ENCODE assay signal across 16 mouse cellular contexts in genomic region chr5:31686040-31686439, GRCm38 (mm10). TPM values are rescaled to one million over a fixed set of nuclear protein-coding genes. Genes with fewer than 3 reads are reported as not detected.
DNase-seq lines count a peak whose midpoint lies in the region; ATAC-seq and TF ChIP-seq lines count a peak whose summit lies in the region.
"Had no signal": no experiment of that assay in that cellular context is flagged by ENCODE, and none has a peak within 500 bp of the region (broad histone marks: within the 10 kb centered on the region; RNA-seq: fewer than 3 reads in every experiment).

No protein-coding gene starts in this region.

- H3K4me1 ChIP-seq in heart, embryonic 12.5 days (replicated peaks) = peaks cover 6% of the 10 kb centered on the region
- H3K4me1 ChIP-seq in G1E (ENCODE audit: insufficient read depth, low read depth, low read length) = peaks cover 33% of the 10 kb centered on the region
- peaks cover 61% of the 10 kb centered on the region for H3K4me1 ChIP-seq in erythroblast, embryonic 14.5 days (ENCODE audit: control insufficient read depth)
- H3K4me1 ChIP-seq in liver, embryonic 16.5 days (ENCODE audit: control insufficient read depth, low read depth, low read length) = peaks cover 22% of the 10 kb centered on the region
- H3K4me1 ChIP-seq: kidney, embryonic 15.5 days; neural tube, embryonic 13.5 days had no signal

- ATAC-seq in heart, embryonic 12.5 days (ENCODE audit: insufficient number of reproducible peaks, low FRiP score) = peak; percentile 91
- peak; percentile 95 for ATAC-seq in G1E (ENCODE audit: extremely low read depth, insufficient number of reproducible peaks, low FRiP score, poor library complexity, severe bottlenecking)
- peak; percentile 100 for ATAC-seq in liver, embryonic 16.5 days (ENCODE audit: low read depth)

- H3K4me3 ChIP-seq in heart, embryonic 12.5 days = no peak overlapping the region
- peak overlapping the region; percentile 33; the same call in 1 of the 2 replicates for H3K4me3 ChIP-seq in G1E (ENCODE audit: low read depth, low read length)
- H3K4me3 ChIP-seq in erythroblast, embryonic 14.5 days (replicated peaks) = peak overlapping the region; percentile 56
- peak overlapping the region; percentile 40 for H3K4me3 ChIP-seq in liver, embryonic 16.5 days (ENCODE audit: low read depth, low read length)
- H3K4me3 ChIP-seq: kidney, embryonic 15.5 days; left cerebral cortex, adult 2 months; neural tube, embryonic 13.5 days had no signal

- no peaks in the 10 kb centered on the region for H3K36me3 ChIP-seq in heart, embryonic 12.5 days
- peaks cover 11% of the 10 kb centered on the region for H3K36me3 ChIP-seq in G1E (replicated peaks)
- peaks cover 7% of the 10 kb centered on the region for H3K36me3 ChIP-seq in erythroblast, embryonic 14.5 days (ENCODE audit: control insufficient read depth)
- no peaks in the 10 kb centered on the region for H3K36me3 ChIP-seq in liver, embryonic 16.5 days (ENCODE audit: control insufficient read depth, insufficient read depth)
- H3K36me3 ChIP-seq: kidney, embryonic 15.5 days; neural tube, embryonic 13.5 days had no signal

- H3K27ac ChIP-seq in heart, embryonic 12.5 days (ENCODE audit: poor library complexity, severe bottlenecking) = no peak overlapping the region
- peak overlapping the region; percentile 90 for H3K27ac ChIP-seq in liver, embryonic 16.5 days (ENCODE audit: low read length)
- H3K27ac ChIP-seq: kidney, embryonic 15.5 days; left cerebral cortex, adult 2 months; neural tube, embryonic 13.5 days had no signal

- H3K4me2 ChIP-seq in heart, embryonic 12.5 days = no peak overlapping the region
- peak overlapping the region; percentile 69 for H3K4me2 ChIP-seq in liver, embryonic 16.5 days (ENCODE audit: low read depth, low read length)
- H3K4me2 ChIP-seq: kidney, embryonic 15.5 days; neural tube, embryonic 13.5 days had no signal

- no peak for DNase-seq in heart, adult 9 months (ENCODE audit: low spot score in 2 of 2)
- DNase-seq in G1E (ENCODE audit: low spot score) = peak; percentile 13
- no peak for DNase-seq in ovary, postnatal 36 days (ENCODE audit: low spot score)
- no peak for DNase-seq in kidney, postnatal 36 days
- no peak for DNase-seq in right cerebral cortex, adult 2 months (ENCODE audit: low spot score in 2 of 2)
- DNase-seq: adrenal gland, adult 8-10 months; cerebellum, adult 9-11 months; embryo, embryonic 11 days; gastrocnemius, postnatal 25 days; thymus, postnatal 4 days had no signal

- H3K9ac ChIP-seq in heart, embryonic 12.5 days = no peak overlapping the region
- H3K9ac ChIP-seq in liver, embryonic 16.5 days (ENCODE audit: low read depth, low read length) = peak overlapping the region; percentile 60; the same call in 1 of the 2 replicates
- H3K9ac ChIP-seq: kidney, embryonic 15.5 days; neural tube, embryonic 13.5 days had no signal

- TF ChIP-seq CTCF in G1E (IDR thresholded peaks at IDR 0.05; ENCODE audit: low read depth, low read length) = no peak

- H3K9me3 ChIP-seq in heart, embryonic 12.5 days (replicated peaks) = no peaks in the 10 kb centered on the region
- H3K9me3 ChIP-seq in G1E (replicated peaks) = no peaks in the 10 kb centered on the region
- H3K9me3 ChIP-seq in erythroblast, embryonic 14.5 days (ENCODE audit: control insufficient read depth, low read length) = no peaks in the 10 kb centered on the region
- no peaks in the 10 kb centered on the region for H3K9me3 ChIP-seq in liver, embryonic 16.5 days (replicated peaks; ENCODE audit: control insufficient read depth, low read length)
- H3K9me3 ChIP-seq: kidney, embryonic 15.5 days; neural tube, embryonic 13.5 days had no signal

- no peaks in the 10 kb centered on the region for H3K27me3 ChIP-seq in heart, embryonic 12.5 days (replicated peaks)
- H3K27me3 ChIP-seq in G1E (ENCODE audit: insufficient read depth, low read length) = no peaks in the 10 kb centered on the region
- no peaks in the 10 kb centered on the region for H3K27me3 ChIP-seq in erythroblast, embryonic 14.5 days (ENCODE audit: control insufficient read depth)
- no peaks in the 10 kb centered on the region for H3K27me3 ChIP-seq in liver, embryonic 16.5 days (ENCODE audit: control insufficient read depth, insufficient read depth, low read depth, low read length)
- H3K27me3 ChIP-seq: kidney, embryonic 15.5 days; neural tube, embryonic 13.5 days had no signal

- WGBS in heart, embryonic 12.5 days = 26% methylated on average over 2 of the region's 2 CpGs
- 19% methylated on average over 2 of the region's 2 CpGs for WGBS in liver, embryonic 16.5 days (ENCODE audit: insufficient replicate concordance)

RNA-seq across cellular contexts. Expression of gene Rbks, which starts 11.4 kb away (rescaled TPM):
- polyA plus RNA-seq in heart, embryonic 12.5 days (2016; fragmentation: Nextera tagmentation; extraction: Ambion mirVana) = 3.3 and 4.9 TPM in 2 replicates
- total RNA-seq in G1E (2014; fragmentation: Nextera tagmentation) (22.0 and 22.4 TPM in 2 replicates), G1E (2017) (13.9 and 15.7 TPM in 2 replicates)
- polyA plus RNA-seq in G1E (2012) = 8.3 and 10.0 TPM in 2 replicates
- polyA plus RNA-seq in erythroblast, embryonic 14.5 days (2012) = 1.3 and 2.2 TPM in 2 replicates
- polyA plus RNA-seq in liver, embryonic 16.5 days (2015; fragmentation: Nextera tagmentation; extraction: Ambion mirVana) = 17.6 and 18.1 TPM in 2 replicates

RNA-seq across cellular contexts. Expression of gene Babam2, which starts 11.4 kb away (rescaled TPM):
- 45.6 and 49.4 TPM in 2 replicates for polyA plus RNA-seq in heart, embryonic 12.5 days (2016; fragmentation: Nextera tagmentation; extraction: Ambion mirVana)
- total RNA-seq in G1E (2014; fragmentation: Nextera tagmentation) = 155 and 214 TPM in 2 replicates
- total RNA-seq in G1E (2017) = 44.6 and 45.8 TPM in 2 replicates
- polyA plus RNA-seq in G1E (2012) = 55.1 and 65.0 TPM in 2 replicates
- 7.0 and 9.5 TPM in 2 replicates for polyA plus RNA-seq in erythroblast, embryonic 14.5 days (2012)
- 31.8 and 32.4 TPM in 2 replicates for polyA plus RNA-seq in liver, embryonic 16.5 days (2015; fragmentation: Nextera tagmentation; extraction: Ambion mirVana)
